Comparison of ENCODE assay signal across 19 mouse cellular contexts in the genomic region with DNA sequence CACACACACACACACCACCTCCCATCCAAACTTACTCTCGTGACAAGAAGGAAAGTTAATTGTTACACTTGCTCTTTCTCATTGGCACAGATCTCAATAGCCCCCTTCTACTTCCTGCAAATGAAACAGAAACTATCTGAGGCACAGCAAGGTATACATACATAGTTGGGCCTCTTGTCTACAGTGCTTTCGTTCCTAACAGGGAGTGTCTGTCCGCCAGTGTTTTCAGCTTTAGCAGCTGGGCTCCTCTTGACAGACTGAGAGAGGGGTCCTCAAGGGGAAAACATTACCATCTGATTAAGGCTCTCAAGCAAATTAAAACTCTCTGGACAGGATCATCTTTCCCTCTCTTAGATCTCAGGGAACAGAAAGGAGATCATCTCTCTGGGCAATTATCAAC. TPM values are rescaled to one million over a fixed set of nuclear protein-coding genes. Genes with fewer than 3 reads are reported as not detected.
"Had no signal": no experiment of that assay in that cellular context is flagged by ENCODE, and none has a peak within 500 bp of the region (broad histone marks: within the 10 kb centered on the region; RNA-seq: fewer than 3 reads in every experiment).

No protein-coding gene starts in this region.

- ATAC-seq: intestine, postnatal 0 days; liver, postnatal 0 days; midbrain, embryonic 15.5 days had no signal

- H3K27ac ChIP-seq: layer of hippocampus, adult 2 months; limb, embryonic 12.5 days; liver, embryonic 13.5 days; lung, embryonic 15.5 days; macrophage; midbrain, embryonic 15.5 days had no signal

- H3K4me1 ChIP-seq: limb, embryonic 12.5 days; liver, embryonic 13.5 days; lung, embryonic 15.5 days; megakaryocyte, embryonic 14.5 days; midbrain, embryonic 15.5 days had no signal

- H3K27me3 ChIP-seq: limb, embryonic 12.5 days; liver, embryonic 13.5 days; lung, embryonic 15.5 days; megakaryocyte, embryonic 14.5 days; midbrain, embryonic 15.5 days had no signal

- H3K9ac ChIP-seq: limb, embryonic 12.5 days; liver, embryonic 13.5 days; liver, postnatal 0 days; lung, embryonic 15.5 days; midbrain, embryonic 15.5 days had no signal

- H3K4me2 ChIP-seq: limb, embryonic 12.5 days; liver, embryonic 13.5 days; lung, embryonic 15.5 days; midbrain, embryonic 15.5 days had no signal

- H3K4me3 ChIP-seq: layer of hippocampus, adult 2 months; limb, embryonic 12.5 days; liver, embryonic 13.5 days; lung, embryonic 15.5 days; megakaryocyte, embryonic 14.5 days; midbrain, embryonic 15.5 days had no signal

- H3K9me3 ChIP-seq: limb, embryonic 12.5 days; liver, embryonic 13.5 days; lung, embryonic 15.5 days; midbrain, embryonic 15.5 days had no signal

- DNase-seq: kidney, adult 8-10 months; kidney, postnatal 10 days; kidney, postnatal 4 days; liver; liver, embryonic 13.5 days; liver, postnatal 0 days; lung, postnatal 14 days; retina, postnatal 1 day; right cerebral cortex, postnatal 4 days; spleen, adult 18-20 months; thymus, adult 18-20 months; thymus, postnatal 25 days had no signal

- H3K36me3 ChIP-seq: limb, embryonic 12.5 days; liver, embryonic 13.5 days; lung, embryonic 15.5 days; midbrain, embryonic 15.5 days had no signal

RNA-seq across cellular contexts. Expression of gene Kcnmb2, which starts 51.9 kb away (rescaled TPM):
- polyA plus RNA-seq: macrophage had no signal
